Mouse (Mus musculus) thymus, postnatal 14 days (tissue): ENCODE data around the gene Sec23ip.

Experiments
- DNase-seq: peaks from one replicate; pipeline ENCODE4 v3.0.0; 2021

The Sec23ip gene

DNA sequence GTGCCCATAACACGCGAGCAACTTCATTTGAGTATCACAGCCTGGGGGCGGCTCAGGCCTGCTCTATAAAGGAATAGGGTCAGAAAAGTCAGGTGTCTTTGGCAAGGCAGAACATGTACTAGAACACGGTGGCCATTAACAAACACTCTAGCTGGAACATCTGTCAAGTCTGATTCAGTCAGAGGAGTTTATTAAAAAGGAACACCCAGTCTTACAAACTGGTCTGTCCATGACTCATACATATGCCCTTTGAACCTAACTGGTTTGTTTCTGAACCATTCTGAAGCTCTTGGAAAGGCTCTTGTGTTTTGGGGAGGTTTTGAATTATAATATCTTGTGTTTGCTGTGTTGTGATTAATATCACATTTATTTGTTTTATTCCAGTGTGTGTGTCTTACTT, 45.3 kb downstream of the Sec23ip start:
- no peak for DNase-seq

DNA sequence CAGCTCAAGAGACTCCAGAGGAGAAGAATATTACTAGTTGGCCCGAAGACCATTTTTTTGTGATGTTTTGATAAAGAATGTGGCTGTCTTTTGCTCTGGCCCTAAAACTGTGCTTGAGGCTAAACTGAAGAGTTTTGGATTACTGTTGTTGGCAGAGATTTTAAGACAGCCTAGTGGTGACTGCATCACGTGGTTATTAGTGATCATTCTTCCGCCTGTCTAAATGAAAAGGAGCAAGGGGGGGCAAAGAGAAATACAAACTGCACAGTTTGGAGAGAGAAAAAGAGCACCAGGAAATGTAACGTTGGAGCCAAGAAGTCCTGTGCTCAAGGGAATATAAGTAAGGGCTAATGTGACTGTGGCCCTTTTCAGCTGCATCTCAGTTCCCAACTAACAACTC, 48.7 kb downstream of the Sec23ip start:
- DNase-seq = no peak

DNA sequence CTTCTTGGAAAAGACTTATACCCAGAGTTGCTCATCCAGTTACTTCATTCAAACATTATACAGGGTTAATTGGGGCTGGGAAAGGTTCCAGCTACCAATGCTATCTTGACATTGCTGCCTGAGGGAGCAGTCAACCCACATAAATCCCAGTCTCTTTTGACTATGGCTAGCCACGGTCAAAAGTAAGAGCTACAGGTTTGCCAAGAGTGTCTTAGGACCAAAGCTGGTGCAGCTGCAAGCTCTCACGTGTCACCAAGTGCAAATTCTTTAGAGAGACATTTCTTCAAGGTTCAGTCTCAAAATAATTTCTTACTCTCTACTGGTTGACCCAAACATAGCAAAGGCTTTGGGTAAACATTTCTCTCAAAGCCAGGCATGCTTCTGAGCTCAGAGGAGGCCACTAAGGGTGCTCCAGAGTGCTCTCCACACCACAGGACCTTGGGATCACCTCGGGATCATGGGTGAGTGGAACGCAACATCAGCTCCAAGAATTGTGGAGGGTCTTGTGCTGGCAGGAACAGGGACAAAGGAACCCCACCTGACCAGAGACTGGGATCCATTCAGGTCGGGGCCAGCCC, 80.3 kb downstream of the Sec23ip start:
- DNase-seq = no peak

DNA sequence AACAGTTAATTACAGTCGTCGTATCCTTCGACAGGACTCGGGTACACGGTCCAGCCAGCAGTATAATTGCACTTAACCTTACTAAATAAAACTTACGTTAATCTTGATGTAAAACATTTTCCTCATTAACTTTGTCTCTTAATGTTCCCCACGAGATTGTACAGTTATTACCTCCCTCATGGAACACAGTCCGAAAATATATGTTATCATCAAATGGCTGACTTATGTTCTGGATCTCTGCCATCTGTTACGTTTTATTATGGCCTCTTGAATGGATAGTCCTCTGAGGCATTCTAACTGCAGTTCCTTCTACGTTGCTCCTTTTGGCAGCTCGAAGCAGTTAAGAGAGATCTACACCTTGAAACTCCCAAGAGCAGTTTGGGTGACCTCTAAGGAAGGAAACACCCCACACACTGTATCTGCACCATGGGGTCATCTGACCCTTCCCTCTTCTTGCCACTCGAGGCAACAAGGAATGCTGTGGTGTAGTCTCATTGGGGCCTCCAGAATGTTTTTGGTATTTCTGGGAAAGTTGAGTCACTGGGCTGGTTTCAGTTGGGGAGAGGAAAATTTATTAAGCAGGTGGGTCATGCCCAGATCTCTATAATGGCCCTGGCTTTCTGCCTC, 87.8 kb downstream of the Sec23ip start:
- no peak for DNase-seq

DNA sequence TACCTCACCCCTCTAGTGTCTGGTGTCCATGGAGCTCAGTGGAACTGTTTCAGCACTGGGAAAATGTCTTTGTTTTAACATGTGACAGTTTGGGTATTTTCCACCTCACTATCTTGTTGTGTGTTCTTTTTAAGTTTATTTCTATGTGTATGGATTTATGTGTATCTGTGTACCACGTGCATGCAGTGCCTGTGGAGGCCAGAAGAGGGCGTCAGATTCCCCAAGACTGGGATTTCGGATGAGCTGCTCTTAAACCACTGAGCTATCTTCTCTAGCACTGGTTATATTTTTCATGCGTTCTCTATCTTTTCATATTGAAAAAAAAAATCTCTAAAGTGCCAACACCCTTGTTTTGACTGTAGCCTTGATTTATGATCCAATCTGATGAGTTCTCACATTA, 88.5 kb downstream of the Sec23ip start:
- no peak for DNase-seq
